Mouse (Mus musculus): ENCODE data around the gene Ccdc171. TPM values are rescaled to one million over a fixed set of nuclear protein-coding genes. Genes with fewer than 3 reads are reported as not detected.

Ccdc171 gene
- polyA plus RNA-seq, 1 experiment, result 3.9 TPM

GRCm38 (mm10) chr4:83775136-83775535 lies 249.8 kb downstream of the Ccdc171 start:
- Histone ChIP-seq H3K27ac (ENCODE audit: insufficient read depth, low read depth, low read length) (no peak overlapping the region), H3K4me1 (ENCODE audit: control insufficient read depth, insufficient read depth, low read length) (no peaks in the 10 kb centered on the region)

GRCm38 (mm10) chr4:83780044-83780443 lies 254.7 kb downstream of the Ccdc171 start:
- H3K4me3 ChIP-seq (ENCODE audit: insufficient read depth, low read length), result no peak overlapping the region
- no peak overlapping the region for H3K27ac ChIP-seq (ENCODE audit: insufficient read depth, low read depth, low read length)
- TF ChIP-seq POLR2A (IDR thresholded peaks at IDR 0.05; ENCODE audit: borderline replicate concordance, low read depth, low read length), result no peak
- TF ChIP-seq CTCF (IDR thresholded peaks at IDR 0.05; ENCODE audit: low read depth, low read length), result no peak
- no peaks in the 10 kb centered on the region for H3K4me1 ChIP-seq (ENCODE audit: control insufficient read depth, insufficient read depth, low read length)

More at GRCm38 (mm10) chr4:83775136-83775535, 249.8 kb downstream of the Ccdc171 start:
- TF ChIP-seq CTCF (IDR thresholded peaks at IDR 0.05; ENCODE audit: low read depth, low read length), result no peak
- no peak for TF ChIP-seq POLR2A (IDR thresholded peaks at IDR 0.05; ENCODE audit: borderline replicate concordance, low read depth, low read length)
- no peak overlapping the region for H3K4me3 ChIP-seq (ENCODE audit: insufficient read depth, low read length)

GRCm38 (mm10) chr4:83785115-83785514 lies 259.8 kb downstream of the Ccdc171 start:
- TF ChIP-seq CTCF (IDR thresholded peaks at IDR 0.05; ENCODE audit: low read depth, low read length), result no peak
- no peak for TF ChIP-seq POLR2A (IDR thresholded peaks at IDR 0.05; ENCODE audit: borderline replicate concordance, low read depth, low read length)

GRCm38 (mm10) chr4:83791811-83792210 lies 266.5 kb downstream of the Ccdc171 start:
- Histone ChIP-seq H3K27ac (ENCODE audit: insufficient read depth, low read depth, low read length) (no peak overlapping the region), H3K4me1 (ENCODE audit: control insufficient read depth, insufficient read depth, low read length) (peaks cover 2% of the 10 kb centered on the region; the same call in 1 of the 2 replicates), H3K4me3 (ENCODE audit: insufficient read depth, low read length) (no peak overlapping the region)
- no peak for TF ChIP-seq CTCF (IDR thresholded peaks at IDR 0.05; ENCODE audit: low read depth, low read length)

More at GRCm38 (mm10) chr4:83785115-83785514, 259.8 kb downstream of the Ccdc171 start:
- Histone ChIP-seq H3K4me1 (ENCODE audit: control insufficient read depth, insufficient read depth, low read length) (peaks cover 2% of the 10 kb centered on the region; the same call in 1 of the 2 replicates), H3K4me3 (ENCODE audit: insufficient read depth, low read length) (no peak overlapping the region), H3K27ac (ENCODE audit: insufficient read depth, low read depth, low read length) (no peak overlapping the region)

- H3K27ac ChIP-seq (ENCODE audit: insufficient read depth, low read depth, low read length), result no peak overlapping the region
- no peaks in the 10 kb centered on the region for H3K4me1 ChIP-seq (ENCODE audit: control insufficient read depth, insufficient read depth, low read length)
- TF ChIP-seq POLR2A (IDR thresholded peaks at IDR 0.05; ENCODE audit: borderline replicate concordance, low read depth, low read length), result no peak
- no peak for TF ChIP-seq CTCF (IDR thresholded peaks at IDR 0.05; ENCODE audit: low read depth, low read length)
- H3K4me3 ChIP-seq (ENCODE audit: insufficient read depth, low read length), result no peak overlapping the region
These were observed 269.1 kb downstream of the Ccdc171 start for GRCm38 (mm10) chr4:83794315-83794922.

GRCm38 (mm10) chr4:83794930-83795459 lies 269.6 kb downstream of the Ccdc171 start:
- Histone ChIP-seq H3K27ac (ENCODE audit: insufficient read depth, low read depth, low read length) (no peak overlapping the region), H3K4me1 (ENCODE audit: control insufficient read depth, insufficient read depth, low read length) (no peaks in the 10 kb centered on the region), H3K4me3 (ENCODE audit: insufficient read depth, low read length) (no peak overlapping the region)
- TF ChIP-seq CTCF (IDR thresholded peaks at IDR 0.05; ENCODE audit: low read depth, low read length) (no peak), POLR2A (IDR thresholded peaks at IDR 0.05; ENCODE audit: borderline replicate concordance, low read depth, low read length) (no peak)

- no peak for TF ChIP-seq CTCF (IDR thresholded peaks at IDR 0.05; ENCODE audit: low read depth, low read length)
- no peak for TF ChIP-seq POLR2A (IDR thresholded peaks at IDR 0.05; ENCODE audit: borderline replicate concordance, low read depth, low read length)
- H3K4me1 ChIP-seq (ENCODE audit: control insufficient read depth, insufficient read depth, low read length), result no peaks in the 10 kb centered on the region
- H3K4me3 ChIP-seq (ENCODE audit: insufficient read depth, low read length), result no peak overlapping the region
- H3K27ac ChIP-seq (ENCODE audit: insufficient read depth, low read depth, low read length), result no peak overlapping the region
These were observed 272.6 kb downstream of the Ccdc171 start for GRCm38 (mm10) chr4:83797976-83798375.

- TF ChIP-seq CTCF (IDR thresholded peaks at IDR 0.05; ENCODE audit: low read depth, low read length) (no peak), POLR2A (IDR thresholded peaks at IDR 0.05; ENCODE audit: borderline replicate concordance, low read depth, low read length) (no peak)
- Histone ChIP-seq H3K4me1 (ENCODE audit: control insufficient read depth, insufficient read depth, low read length) (no peaks in the 10 kb centered on the region), H3K4me3 (ENCODE audit: insufficient read depth, low read length) (no peak overlapping the region)
These were observed 273.5 kb downstream of the Ccdc171 start for GRCm38 (mm10) chr4:83798674-83799430.

GRCm38 (mm10) chr4:83800402-83800801 lies 275.1 kb downstream of the Ccdc171 start:
- Histone ChIP-seq H3K4me3 (ENCODE audit: insufficient read depth, low read length) (no peak overlapping the region), H3K27ac (ENCODE audit: insufficient read depth, low read depth, low read length) (no peak overlapping the region), H3K4me1 (ENCODE audit: control insufficient read depth, insufficient read depth, low read length) (no peaks in the 10 kb centered on the region)
- no peak for TF ChIP-seq POLR2A (IDR thresholded peaks at IDR 0.05; ENCODE audit: borderline replicate concordance, low read depth, low read length)
- no peak for TF ChIP-seq CTCF (IDR thresholded peaks at IDR 0.05; ENCODE audit: low read depth, low read length)

More at GRCm38 (mm10) chr4:83798674-83799430, 273.5 kb downstream of the Ccdc171 start:
- no peak overlapping the region for H3K27ac ChIP-seq (ENCODE audit: insufficient read depth, low read depth, low read length)

GRCm38 (mm10) chr4:83816925-83817324 lies 291.6 kb downstream of the Ccdc171 start:
- TF ChIP-seq POLR2A (IDR thresholded peaks at IDR 0.05; ENCODE audit: borderline replicate concordance, low read depth, low read length), result no peak
- no peak for TF ChIP-seq CTCF (IDR thresholded peaks at IDR 0.05; ENCODE audit: low read depth, low read length)
- Histone ChIP-seq H3K27ac (ENCODE audit: insufficient read depth, low read depth, low read length) (no peak overlapping the region), H3K4me1 (ENCODE audit: control insufficient read depth, insufficient read depth, low read length) (no peaks in the 10 kb centered on the region), H3K4me3 (ENCODE audit: insufficient read depth, low read length) (no peak overlapping the region)

Data from bone marrow macrophage, adult 2 months (primary cell).